Mouse (Mus musculus): ENCODE measurements around the gene Lrrc49.

- no peak for TF ChIP-seq CTCF (IDR thresholded peaks at IDR 0.05)
- no peak for TF ChIP-seq EP300 (IDR thresholded peaks at IDR 0.05)
Measured at GRCm38 (mm10) chr9:60585206-60585605, 102.8 kb downstream of the Lrrc49 start.

All from lung, postnatal 0 days (tissue).